Mouse (Mus musculus) hematopoietic stem cell, adult 5-6 weeks (primary cell): ENCODE measurements around the gene Sec16a. TPM values are rescaled to one million over a fixed set of nuclear protein-coding genes. Genes with fewer than 3 reads are reported as not detected.

Experiments used
- ATAC-seq, 2 experiments: fragments of 125-278 bp in 1 of 2; replicated peaks in 1 of 2; 2 replicates each; pipeline ENCODE4 v1.8.0; 2016 to 2017; ENCODE audit warnings: inconsistent platforms in 2 of 2, mild to moderate bottlenecking in 2 of 2, moderate number of reproducible peaks in 2 of 2, low read depth in 1 of 2, moderate TSS enrichment in 1 of 2; ENCODE audit not compliant: low FRiP score in 2 of 2, poor library complexity in 2 of 2, severe bottlenecking in 2 of 2, insufficient read depth in 1 of 2, low TSS enrichment in 1 of 2
- total RNA-seq: library from RNA; stranded (forward); fragments of 172-1452, 232-1000 nt; gene quantifications from 2 replicates; pipeline ENCODE4 v1.2.3, GENCODE M21; 2017

Gene Sec16a
- total RNA-seq, 1 experiment from 2014 or later, result 30.8 TPM

- ATAC-seq, result no peak
Observed at GRCm38 (mm10) chr2:26367911-26368310, 77.1 kb downstream of the Sec16a start.

GRCm38 (mm10) chr2:26364738-26365465, 80.1 kb downstream of the Sec16a start:
- ATAC-seq, result no peak

GRCm38 (mm10) chr2:26363481-26363880, 81.5 kb downstream of the Sec16a start:
- ATAC-seq, result no peak

GRCm38 (mm10) chr2:26362991-26363390, 82.0 kb downstream of the Sec16a start:
- ATAC-seq, result no peak

- ATAC-seq, result peak; percentile 52 to 54; a peak in 3 of 4 replicates
Observed at GRCm38 (mm10) chr2:26360772-26361171, 84.2 kb downstream of the Sec16a start, which contains the start of gene Card9. TSS of gene Card9 (minus strand) at chr2:26360918.

- peak; percentile 63 to 74 for ATAC-seq
Observed at GRCm38 (mm10) chr2:26359983-26360382, 85.0 kb downstream of the Sec16a start.

Other genes starting within 250 kb of the Sec16a start
- not detected in 2 replicates for gene Lhx3, start 236.9 kb downstream of the Sec16a start, total RNA-seq
- 6.9 and 7.3 TPM in 2 replicates for gene Qsox2, start 207.7 kb downstream of the Sec16a start, total RNA-seq
- not detected in 2 replicates for gene Ccdc187, start 150.7 kb downstream of the Sec16a start, total RNA-seq
- gene Gpsm1, start 129.7 kb downstream of the Sec16a start, total RNA-seq, result 19.9 and 29.3 TPM in 2 replicates
- gene Dnlz, start 93.1 kb downstream of the Sec16a start, total RNA-seq, result 6.4 and 11.1 TPM in 2 replicates
- 13.4 and 20.8 TPM in 2 replicates for gene Card9, start 84.3 kb downstream of the Sec16a start, total RNA-seq
- gene Snapc4, start 64.6 kb downstream of the Sec16a start, total RNA-seq, result 44.4 and 48.7 TPM in 2 replicates
- gene Entr1, start 55.9 kb downstream of the Sec16a start, total RNA-seq, result 39.1 and 60.1 TPM in 2 replicates
- 56.2 and 66.3 TPM in 2 replicates for gene Pmpca, start 55.9 kb downstream of the Sec16a start, total RNA-seq
- 11.7 and 17.3 TPM in 2 replicates for gene Inpp5e, start 36.0 kb downstream of the Sec16a start, total RNA-seq
- 21.6 and 23.7 TPM in 2 replicates for gene Notch1, start 71.4 kb upstream of the Sec16a start, total RNA-seq
- 145 and 179 TPM in 2 replicates for gene Egfl7, start 134.8 kb upstream of the Sec16a start, total RNA-seq
- gene Gm20532, start 141.4 kb upstream of the Sec16a start, total RNA-seq, result 0.88 TPM in 1 of 2 replicates, not detected in the other
- 49.6 and 81.5 TPM in 2 replicates for gene Agpat2, start 159.2 kb upstream of the Sec16a start, total RNA-seq
- 28.3 and 57.6 TPM in 2 replicates for gene Fam69b, start 183.2 kb upstream of the Sec16a start, total RNA-seq
- gene Lcn4, start 226.1 kb upstream of the Sec16a start, total RNA-seq, result not detected in 2 replicates